Mouse (Mus musculus): ENCODE results near the gene Park7. TPM values are rescaled to one million over a fixed set of nuclear protein-coding genes. Genes with fewer than 3 reads are reported as not detected.

The Park7 gene
- total and polyA plus RNA-seq, 3 experiments = 438 to 480 TPM; not detected in 1

GRCm38 (mm10) chr4:150898716-150899365 lies 15.4 kb downstream of the Park7 start:
- Histone ChIP-seq H3K27me3 (ENCODE audit: control insufficient read depth in 1 of 2, insufficient read depth in 2 of 2, low read length in 2 of 2) (no peaks in the 10 kb centered on the region), H3K4me1 (ENCODE audit: control insufficient read depth in 1 of 2, insufficient read depth in 2 of 2, low read length in 2 of 2) (no peaks in the 10 kb centered on the region), H3K27ac (ENCODE audit: control insufficient read depth, low read depth, low read length) (no peak overlapping the region), H3K79me2 (ENCODE audit: control insufficient read depth, insufficient read depth, low read length, poor library complexity) (no peaks in the 10 kb centered on the region), H3K9me3 (replicated peaks; ENCODE audit: insufficient read depth, low read length) (no peaks in the 10 kb centered on the region), H3K9ac (ENCODE audit: control insufficient read depth, low read depth, low read length, poor library complexity, severe bottlenecking) (no peak overlapping the region), H3K36me3 (ENCODE audit: control insufficient read depth in 1 of 2, insufficient read depth in 2 of 2, low read length in 2 of 2) (peaks cover 0 to 4% of the 10 kb centered on the region in 2 experiments; a peak in 2 of 4 replicates), H3K4me3 (ENCODE audit: control insufficient read depth in 1 of 2, insufficient read depth in 1 of 2, low read depth in 2 of 2, low read length in 2 of 2) (no peak overlapping the region)
- peak; percentile 79 for DNase-seq (ENCODE audit: low read depth, low spot score)
- TF ChIP-seq RCOR1 (IDR thresholded peaks at IDR 0.05; ENCODE audit: low read depth, low read length) (no peak), MAX (IDR thresholded peaks at IDR 0.05; ENCODE audit: low read length) (no peak), SIN3A (IDR thresholded peaks at IDR 0.05; ENCODE audit: low read length) (0 out of 2 replicates have a peak, but pooled peaks have one; percentile 19), RAD21 (IDR thresholded peaks at IDR 0.05; ENCODE audit: low read depth, low read length) (peak; percentile 63), USF1 (IDR thresholded peaks at IDR 0.05; ENCODE audit: low read depth, low read length) (no peak), CTCF (IDR thresholded peaks at IDR 0.05 in 2 of 3, conservative IDR thresholded peaks at IDR 0.05 in 1 of 3; ENCODE audit: control insufficient read depth in 1 of 3, insufficient read depth in 1 of 3, low read depth in 2 of 3, low read length in 3 of 3, poor library complexity in 1 of 3, severe bottlenecking in 1 of 3) (peak; percentile 74 to 85 (median 82)), HCFC1 (IDR thresholded peaks at IDR 0.05; ENCODE audit: low read depth, low read length) (no peak), KAT2A (conservative IDR thresholded peaks at IDR 0.05; ENCODE audit: low read depth, low read length) (no peak), ELF1 (IDR thresholded peaks at IDR 0.05; ENCODE audit: low read depth, low read length) (peak; percentile 57; the same call in 1 of the 2 replicates), ZC3H11A (IDR thresholded peaks at IDR 0.05; ENCODE audit: low read depth, low read length) (0 out of 2 replicates have a peak, but pooled peaks have one; percentile 25), MAFK (IDR thresholded peaks at IDR 0.05; ENCODE audit: borderline replicate concordance, low read depth, low read length) (no peak), SMC3 (IDR thresholded peaks at IDR 0.05; ENCODE audit: low read depth, low read length) (peak; percentile 65)

- no peak for DNase-seq (ENCODE audit: low read depth, low spot score)
- Histone ChIP-seq H3K27me3 (ENCODE audit: control insufficient read depth in 1 of 2, insufficient read depth in 2 of 2, low read length in 2 of 2) (no peaks in the 10 kb centered on the region), H3K36me3 (ENCODE audit: control insufficient read depth in 1 of 2, insufficient read depth in 2 of 2, low read length in 2 of 2) (peaks cover 0 to 2% of the 10 kb centered on the region in 2 experiments; a peak in 2 of 4 replicates), H3K9ac (ENCODE audit: control insufficient read depth, low read depth, low read length, poor library complexity, severe bottlenecking) (no peak overlapping the region), H3K4me1 (ENCODE audit: control insufficient read depth in 1 of 2, insufficient read depth in 2 of 2, low read length in 2 of 2) (no peaks in the 10 kb centered on the region), H3K79me2 (ENCODE audit: control insufficient read depth, insufficient read depth, low read length, poor library complexity) (no peaks in the 10 kb centered on the region), H3K9me3 (replicated peaks; ENCODE audit: insufficient read depth, low read length) (no peaks in the 10 kb centered on the region), H3K4me3 (ENCODE audit: control insufficient read depth in 1 of 2, insufficient read depth in 1 of 2, low read depth in 2 of 2, low read length in 2 of 2) (no peak overlapping the region), H3K27ac (ENCODE audit: control insufficient read depth, low read depth, low read length) (no peak overlapping the region)
- TF ChIP-seq POLR2AphosphoS2 (IDR thresholded peaks at IDR 0.05; ENCODE audit: low read length) = no peak
- TF ChIP-seq UBTF (IDR thresholded peaks at IDR 0.05; ENCODE audit: borderline replicate concordance, insufficient read depth, low read depth, low read length) = no peak
- TF ChIP-seq ZKSCAN1 (IDR thresholded peaks at IDR 0.05; ENCODE audit: low read depth, low read length) = no peak
- TF ChIP-seq HCFC1 (IDR thresholded peaks at IDR 0.05; ENCODE audit: low read depth, low read length) = no peak
- no peak for TF ChIP-seq TCF12 (IDR thresholded peaks at IDR 0.05; ENCODE audit: low read depth, low read length)
- TF ChIP-seq E2F4 (IDR thresholded peaks at IDR 0.05; ENCODE audit: borderline replicate concordance, low read depth, low read length) = no peak
- TF ChIP-seq SIN3A (IDR thresholded peaks at IDR 0.05; ENCODE audit: low read length) = no peak
- TF ChIP-seq RCOR1 (IDR thresholded peaks at IDR 0.05; ENCODE audit: low read depth, low read length) = no peak
- no peak for TF ChIP-seq MAZ (IDR thresholded peaks at IDR 0.05; ENCODE audit: low read depth, low read length)
- TF ChIP-seq USF1 (IDR thresholded peaks at IDR 0.05; ENCODE audit: low read depth, low read length) = no peak
- no peak for TF ChIP-seq GATA1 (IDR thresholded peaks at IDR 0.05; ENCODE audit: low read depth, low read length)
These were observed 17.2 kb downstream of the Park7 start for GRCm38 (mm10) chr4:150896896-150897624.
